Mouse (Mus musculus) MEL (cell line): ENCODE measurements around the gene Mapt. TPM values are rescaled to one million over a fixed set of nuclear protein-coding genes. Genes with fewer than 3 reads are reported as not detected.

Source experiments
- DNase-seq: peaks from one replicate; pipeline ENCODE4 v3.0.0; 2011; ENCODE audit warnings: low read depth, low spot score
- H3K27ac ChIP-seq: 2 replicates; pipeline ENCODE4 v1.5.1; 2012; ENCODE audit warnings: low read depth, mild to moderate bottlenecking, control low read depth, low read length, moderate library complexity; ENCODE audit not compliant: control insufficient read depth
- H3K27me3 ChIP-seq, 2 experiments: fragments of 150-350 bp in 1 of 2; sonication (generic) in 1 of 2; 2 replicates each; pipeline ENCODE4 v1.6.1; 2012; ENCODE audit warnings: low read length in 2 of 2, mild to moderate bottlenecking in 2 of 2, improper control_type of control experiment in 1 of 2, moderate library complexity in 1 of 2; ENCODE audit not compliant: insufficient read depth in 2 of 2, control insufficient read depth in 1 of 2
- H3K36me3 ChIP-seq, 2 experiments: 2 replicates each; pipeline ENCODE4 v1.6.1; 2012 to 2014; ENCODE audit warnings: low read length in 2 of 2, improper control_type of control experiment in 1 of 2, inconsistent platforms in 1 of 2, mild to moderate bottlenecking in 1 of 2; ENCODE audit not compliant: insufficient read depth in 2 of 2, control insufficient read depth in 1 of 2
- H3K4me1 ChIP-seq, 2 experiments: fragments of 150-350 bp in 1 of 2; sonication (generic) in 1 of 2; 2 replicates each; pipeline ENCODE4 v1.6.1; 2012; ENCODE audit warnings: low read length in 2 of 2, improper control_type of control experiment in 1 of 2, mild to moderate bottlenecking in 1 of 2; ENCODE audit not compliant: insufficient read depth in 2 of 2, control insufficient read depth in 1 of 2
- H3K4me3 ChIP-seq, 2 experiments: fragments of 150-350 bp in 1 of 2; sonication (generic) in 1 of 2; 2 replicates each; pipeline ENCODE4 v1.5.1; 2012; ENCODE audit warnings: low read depth in 2 of 2, low read length in 2 of 2, mild to moderate bottlenecking in 2 of 2, moderate library complexity in 2 of 2, control low read depth in 1 of 2, improper control_type of control experiment in 1 of 2; ENCODE audit not compliant: control insufficient read depth in 1 of 2, insufficient read depth in 1 of 2
- H3K79me2 ChIP-seq: 2 replicates; pipeline ENCODE4 v1.6.1; 2012; ENCODE audit warnings: mild to moderate bottlenecking, low read length, moderate library complexity; ENCODE audit not compliant: control insufficient read depth, poor library complexity, insufficient read depth
- H3K9ac ChIP-seq: 2 replicates; pipeline ENCODE4 v1.6.1; 2012; ENCODE audit warnings: low read depth, mild to moderate bottlenecking, control low read depth, low read length, moderate library complexity; ENCODE audit not compliant: control insufficient read depth, poor library complexity, severe bottlenecking
- H3K9me3 ChIP-seq: fragments of 150-350 bp; sonication (generic); replicated peaks from 2 replicates; pipeline ENCODE4 v1.6.1; 2012; ENCODE audit warnings: mild to moderate bottlenecking, low read length, improper control_type of control experiment, moderate library complexity; ENCODE audit not compliant: insufficient read depth
- BHLHE40 ChIP-seq: IDR thresholded peaks from 2 replicates; pipeline ENCODE4 v1.6.1; 2012; ENCODE audit warnings: low read depth, mild to moderate bottlenecking, inconsistent platforms, low read length, improper control_type of control experiment, borderline replicate concordance
- CTCF ChIP-seq, 3 experiments: IDR thresholded peaks in 2 of 3; conservative IDR thresholded peaks in 1 of 3; 2 replicates each; pipeline ENCODE4 v1.5.1; 2011 to 2012; ENCODE audit warnings: low read length in 3 of 3, low read depth in 2 of 3, mild to moderate bottlenecking in 2 of 3, improper control_type of control experiment in 1 of 3, inconsistent platforms in 1 of 3, mixed read lengths in 1 of 3, moderate library complexity in 1 of 3; ENCODE audit not compliant: control insufficient read depth in 1 of 3, insufficient read depth in 1 of 3, poor library complexity in 1 of 3, severe bottlenecking in 1 of 3
- EP300 ChIP-seq, 2 experiments: IDR thresholded peaks; 2 replicates each; pipeline ENCODE4 v1.6.1; 2011; ENCODE audit warnings: improper control_type of control experiment in 2 of 2, low read length in 2 of 2, low read depth in 1 of 2, mild to moderate bottlenecking in 1 of 2
- GABPA ChIP-seq: IDR thresholded peaks from 2 replicates; pipeline ENCODE4 v1.6.1; 2012; ENCODE audit warnings: low read depth, mild to moderate bottlenecking, inconsistent platforms, low read length, improper control_type of control experiment, moderate library complexity
- GATA1 ChIP-seq: IDR thresholded peaks from 2 replicates; pipeline ENCODE4 v1.6.1; 2011; ENCODE audit warnings: low read depth, low read length, improper control_type of control experiment
- JUND ChIP-seq: IDR thresholded peaks from 2 replicates; pipeline ENCODE4 v1.6.1; 2011; ENCODE audit warnings: low read depth, mild to moderate bottlenecking, improper control_type of control experiment, low read length
- KAT2A ChIP-seq: conservative IDR thresholded peaks from 2 replicates; pipeline ENCODE4 v1.6.1; 2012; ENCODE audit warnings: low read depth, low read length, improper control_type of control experiment, inconsistent platforms
- MAFK ChIP-seq: IDR thresholded peaks from 2 replicates; pipeline ENCODE4 v1.6.1; 2011; ENCODE audit warnings: low read depth, mild to moderate bottlenecking, low read length, improper control_type of control experiment, borderline replicate concordance
- MXI1 ChIP-seq: IDR thresholded peaks from 2 replicates; pipeline ENCODE4 v1.6.1; 2011; ENCODE audit warnings: mild to moderate bottlenecking, low read depth, low read length, improper control_type of control experiment
- NELFE ChIP-seq: IDR thresholded peaks from 2 replicates; pipeline ENCODE4 v1.6.1; 2011; ENCODE audit warnings: low read depth, low read length, improper control_type of control experiment
- NRF1 ChIP-seq: IDR thresholded peaks from 2 replicates; pipeline ENCODE4 v1.6.1; 2014; ENCODE audit warnings: low read depth, mild to moderate bottlenecking, inconsistent platforms, low read length, improper control_type of control experiment, moderate library complexity; ENCODE audit not compliant: poor library complexity, insufficient read depth, severe bottlenecking
- POLR2AphosphoS2 ChIP-seq: IDR thresholded peaks from 2 replicates; pipeline ENCODE4 v1.6.1; 2011; ENCODE audit warnings: low read length, improper control_type of control experiment
- SIN3A ChIP-seq: IDR thresholded peaks from 2 replicates; pipeline ENCODE4 v1.6.1; 2012; ENCODE audit warnings: low read length, improper control_type of control experiment, inconsistent platforms
- SMC3 ChIP-seq: IDR thresholded peaks from 2 replicates; pipeline ENCODE4 v1.6.1; 2011; ENCODE audit warnings: low read depth, low read length, improper control_type of control experiment
- TAL1 ChIP-seq: IDR thresholded peaks from 2 replicates; pipeline ENCODE4 v1.6.1; 2012; ENCODE audit warnings: mild to moderate bottlenecking, inconsistent platforms, low read length, moderate library complexity, mixed read lengths
- TBP ChIP-seq: IDR thresholded peaks from 2 replicates; pipeline ENCODE4 v1.8.0; 2011; ENCODE audit warnings: low read depth, low read length, improper control_type of control experiment
- ZC3H11A ChIP-seq: IDR thresholded peaks from 2 replicates; pipeline ENCODE4 v1.6.1; 2012; ENCODE audit warnings: low read depth, mild to moderate bottlenecking, inconsistent platforms, low read length, improper control_type of control experiment
- ZNF384 ChIP-seq: IDR thresholded peaks from 2 replicates; pipeline ENCODE4 v1.6.1; 2012; ENCODE audit warnings: low read depth, mild to moderate bottlenecking, inconsistent platforms, low read length, improper control_type of control experiment
- polyA plus RNA-seq, 2 experiments: library from polyadenylated mRNA; stranded (reverse) in 1 of 2; unstranded in 1 of 2; fragments of >175 nt in 1 of 2; fragments of >200 nt in 1 of 2; gene quantifications; 2 replicates each; pipeline versions ENCODE4 v1.2.1 to v1.2.4; 2012; ENCODE audit warnings: low replicate concordance in 2 of 2, low read depth in 1 of 2; ENCODE audit not compliant: insufficient read length in 2 of 2, insufficient read depth in 1 of 2, missing spikeins in 1 of 2
- total RNA-seq: library from RNA; depleted of rRNA; stranded (reverse); fragments of 300-350 nt; gene quantifications from 2 replicates; pipeline ENCODE4 v1.2.3, GENCODE M21; 2012

Gene Mapt
- total and polyA plus RNA-seq, 3 experiments, result 0.89 to 1.7 TPM; not detected in 1

DNA sequence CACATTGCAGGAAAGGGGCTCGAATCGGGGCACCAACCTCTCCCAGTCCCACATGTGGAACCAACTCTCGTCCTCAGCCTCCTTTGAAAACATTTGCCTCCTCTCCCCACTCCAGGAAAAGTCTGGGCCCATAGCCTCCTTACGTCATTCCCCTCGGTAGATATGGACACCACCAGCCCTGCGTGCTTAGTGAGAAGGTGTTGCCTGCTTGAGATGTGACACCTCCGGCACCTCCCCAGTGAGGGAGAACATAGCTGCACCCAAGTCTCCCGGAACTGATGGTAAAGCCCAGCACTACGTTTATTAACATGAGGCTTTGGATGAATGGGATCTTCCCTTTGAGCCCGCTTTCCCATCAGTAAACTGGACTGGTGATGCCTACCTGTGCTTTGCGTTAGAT is 35.8 kb upstream of the Mapt start:
- Histone ChIP-seq H3K9me3 (no peaks in the 10 kb centered on the region), H3K27me3 (peaks cover 0 to 3% of the 10 kb centered on the region in 2 experiments; a peak in 2 of 4 replicates), H3K4me1 (no peaks in the 10 kb centered on the region), H3K79me2 (no peaks in the 10 kb centered on the region), H3K36me3 (no peaks in the 10 kb centered on the region), H3K4me3 (no peak overlapping the region), H3K9ac (no peak overlapping the region), H3K27ac (no peak overlapping the region)
- TF ChIP-seq NRF1 (no peak), MAFK (no peak), TAL1 (no peak), EP300 (IDR thresholded peaks at IDR 0.05; ENCODE audit: low read depth in 1 of 2, low read length in 2 of 2) (no peak), KAT2A (no peak), MXI1 (no peak), ZNF384 (no peak), POLR2AphosphoS2 (no peak), GABPA (no peak), BHLHE40 (no peak)
- no peak for DNase-seq

DNA sequence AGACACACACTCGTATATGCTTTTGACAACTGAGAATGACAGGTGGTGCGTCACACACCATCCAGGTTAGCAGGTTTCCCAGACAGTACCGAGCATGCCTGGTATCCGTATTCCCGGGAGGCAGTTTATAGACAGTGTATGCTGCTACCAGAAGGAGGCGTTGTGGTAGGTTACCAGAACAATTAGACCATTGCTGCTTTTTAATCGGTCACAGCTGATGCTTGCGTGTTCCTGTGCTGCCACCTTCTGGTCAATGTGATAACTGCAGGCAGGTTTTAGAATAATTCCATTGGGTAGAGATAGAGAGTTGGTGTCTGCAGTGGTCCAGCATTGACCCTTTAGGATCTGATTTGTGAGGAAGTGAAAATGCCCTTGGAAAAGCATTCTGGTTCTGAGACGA is 35.4 kb upstream of the Mapt start:
- H3K79me2 ChIP-seq, result no peaks in the 10 kb centered on the region
- no peaks in the 10 kb centered on the region for H3K4me1 ChIP-seq
- no peaks in the 10 kb centered on the region for H3K36me3 ChIP-seq
- peaks cover 0 to 3% of the 10 kb centered on the region in 2 experiments; a peak in 2 of 4 replicates for H3K27me3 ChIP-seq
- H3K9me3 ChIP-seq, result no peaks in the 10 kb centered on the region
- H3K27ac ChIP-seq, result no peak overlapping the region
- peak; percentile 87 for DNase-seq
- no peak overlapping the region for H3K4me3 ChIP-seq
- TF ChIP-seq SMC3, result peak; percentile 93
- TF ChIP-seq NRF1, result 0 out of 2 replicates have a peak, but pooled peaks have one; percentile 13
- peak in 2 of 3 experiments; percentile 90 to 99; a peak in 5 of 6 replicates for TF ChIP-seq CTCF (IDR thresholded peaks at IDR 0.05 in 2 of 3, conservative IDR thresholded peaks at IDR 0.05 in 1 of 3; ENCODE audit: control insufficient read depth in 1 of 3, insufficient read depth in 1 of 3, low read depth in 2 of 3, low read length in 3 of 3, poor library complexity in 1 of 3, severe bottlenecking in 1 of 3)
- 0 out of 2 replicates have a peak, but pooled peaks have one; percentile 37 for TF ChIP-seq GATA1
- 0 out of 2 replicates have a peak, but pooled peaks have one; percentile 10 for TF ChIP-seq BHLHE40
- TF ChIP-seq ZC3H11A, result peak; percentile 88
- no peak for TF ChIP-seq NELFE
- TF ChIP-seq SIN3A, result peak; percentile 44; the same call in 1 of the 2 replicates
- peak; percentile 57; the same call in 1 of the 2 replicates for TF ChIP-seq JUND
- TF ChIP-seq TBP, result no peak
- no peak overlapping the region for H3K9ac ChIP-seq
